ENCODE assay signal across 19 mouse cellular contexts in the genomic region with DNA sequence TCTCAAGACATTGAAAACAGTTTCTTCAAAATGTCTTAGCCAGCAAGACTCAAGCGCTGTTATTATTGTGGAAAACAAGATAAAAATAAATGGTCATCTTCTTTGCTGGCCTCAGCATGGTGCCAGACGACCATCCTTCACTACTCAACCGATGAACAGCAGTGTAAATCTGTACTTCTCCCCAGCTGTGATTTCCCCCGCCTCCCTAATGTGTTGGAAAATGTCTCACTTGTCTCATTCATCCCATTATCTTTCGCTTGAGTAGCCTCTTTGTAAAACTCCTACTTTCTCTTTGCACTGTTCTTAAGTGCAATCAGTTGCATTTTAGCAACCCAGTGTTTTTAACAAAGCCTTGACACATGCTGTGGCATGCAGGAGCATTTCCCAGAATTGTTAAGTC. TPM values are rescaled to one million over a fixed set of nuclear protein-coding genes. Genes with fewer than 3 reads are reported as not detected.
DNase-seq lines count a peak whose midpoint lies in the region; ATAC-seq lines count a peak whose summit lies in the region.
"Had no signal": no experiment of that assay in that cellular context is flagged by ENCODE, and none has a peak within 500 bp of the region (broad histone marks: within the 10 kb centered on the region; RNA-seq: fewer than 3 reads in every experiment).

No protein-coding gene starts in this region.

- no peak overlapping the region for H3K4me3 ChIP-seq in midbrain, embryonic 10.5 days
- H3K4me3 ChIP-seq in midbrain, embryonic 14.5 days (replicated peaks; ENCODE audit: low read depth, low read length), result no peak overlapping the region
- H3K4me3 ChIP-seq in embryonic facial prominence, embryonic 14.5 days (ENCODE audit: low read depth, low read length), result no peak overlapping the region
- no peak overlapping the region for H3K4me3 ChIP-seq in hindbrain, embryonic 14.5 days (replicated peaks; ENCODE audit: low read length)
- H3K4me3 ChIP-seq: heart, embryonic 10.5 days; lung, embryonic 15.5 days; megakaryocyte, embryonic 14.5 days had no signal

- no peak overlapping the region for H3K27ac ChIP-seq in midbrain, embryonic 10.5 days (replicated peaks)
- no peak overlapping the region for H3K27ac ChIP-seq in midbrain, embryonic 14.5 days (replicated peaks; ENCODE audit: low read depth, low read length)
- no peak overlapping the region for H3K27ac ChIP-seq in embryonic facial prominence, embryonic 14.5 days (replicated peaks; ENCODE audit: low read depth, low read length)
- no peak overlapping the region for H3K27ac ChIP-seq in hindbrain, embryonic 14.5 days
- H3K27ac ChIP-seq: heart, embryonic 10.5 days; lung, embryonic 15.5 days had no signal

- peaks cover 27% of the 10 kb centered on the region for H3K27me3 ChIP-seq in midbrain, embryonic 10.5 days (ENCODE audit: low read depth, poor library complexity, severe bottlenecking)
- no peaks in the 10 kb centered on the region for H3K27me3 ChIP-seq in midbrain, embryonic 14.5 days (ENCODE audit: control insufficient read depth, insufficient read depth, low read length)
- no peaks in the 10 kb centered on the region for H3K27me3 ChIP-seq in embryonic facial prominence, embryonic 14.5 days (replicated peaks; ENCODE audit: control insufficient read depth, insufficient read depth, low read length)
- no peaks in the 10 kb centered on the region for H3K27me3 ChIP-seq in hindbrain, embryonic 14.5 days (ENCODE audit: control insufficient read depth, insufficient read depth, low read length)
- H3K27me3 ChIP-seq: lung, embryonic 15.5 days; megakaryocyte, embryonic 14.5 days had no signal

- no peak overlapping the region for H3K4me2 ChIP-seq in midbrain, embryonic 14.5 days (ENCODE audit: low read length)
- H3K4me2 ChIP-seq in embryonic facial prominence, embryonic 14.5 days (ENCODE audit: low read depth, low read length), result no peak overlapping the region
- no peak overlapping the region for H3K4me2 ChIP-seq in hindbrain, embryonic 14.5 days (replicated peaks)
- H3K4me2 ChIP-seq: lung, embryonic 15.5 days had no signal

- DNase-seq in midbrain, embryonic 10.5 days (ENCODE audit: low spot score), result peak; percentile 16
- DNase-seq in midbrain, embryonic 14.5 days, result no peak
- DNase-seq in R1 (ENCODE audit: low read depth, low spot score), result peak; percentile 61
- DNase-seq in embryonic facial prominence, embryonic 14.5 days (ENCODE audit: low spot score), result peak; percentile 50
- DNase-seq in hindbrain, embryonic 14.5 days (ENCODE audit: low spot score), result no peak
- DNase-seq in thymus, postnatal 0 days (ENCODE audit: low spot score), result no peak
- DNase-seq in left cerebral cortex, postnatal 36 days (ENCODE audit: low spot score in 2 of 2), result no peak
- DNase-seq in ovary, postnatal 10 days (ENCODE audit: low spot score), result no peak
- DNase-seq: B cell, adult 2 months; cerebellum, adult 11 months; heart, postnatal 36 days; kidney, adult 18-20 months; thymus, adult 18-20 months had no signal

- intact Hi-C loops in left cerebral cortex, postnatal 36 days (cut with DNase I), result no loop called here

- ATAC-seq in midbrain, embryonic 14.5 days (ENCODE audit: low FRiP score, low TSS enrichment), result no peak
- no peak; the same call in 1 of the 2 replicates for ATAC-seq in embryonic facial prominence, embryonic 14.5 days (ENCODE audit: low read depth)
- peak; percentile 51; the same call in 1 of the 2 replicates for ATAC-seq in hindbrain, embryonic 14.5 days (ENCODE audit: low FRiP score)

- H3K9ac ChIP-seq in midbrain, embryonic 14.5 days (replicated peaks; ENCODE audit: low read length), result no peak overlapping the region
- no peak overlapping the region for H3K9ac ChIP-seq in embryonic facial prominence, embryonic 14.5 days (ENCODE audit: low read depth, low read length)
- no peak overlapping the region for H3K9ac ChIP-seq in hindbrain, embryonic 14.5 days
- H3K9ac ChIP-seq: lung, embryonic 15.5 days had no signal

- peaks cover 11% of the 10 kb centered on the region; the same call in 1 of the 2 replicates for H3K4me1 ChIP-seq in midbrain, embryonic 10.5 days
- H3K4me1 ChIP-seq in midbrain, embryonic 14.5 days (ENCODE audit: control insufficient read depth, insufficient read depth, low read length), result no peaks in the 10 kb centered on the region
- no peaks in the 10 kb centered on the region for H3K4me1 ChIP-seq in embryonic facial prominence, embryonic 14.5 days (ENCODE audit: control insufficient read depth, insufficient read depth, low read length)
- no peaks in the 10 kb centered on the region for H3K4me1 ChIP-seq in hindbrain, embryonic 14.5 days (replicated peaks; ENCODE audit: control insufficient read depth, insufficient read depth, low read length)
- H3K4me1 ChIP-seq: heart, embryonic 10.5 days; lung, embryonic 15.5 days; megakaryocyte, embryonic 14.5 days had no signal

- no peaks in the 10 kb centered on the region for H3K9me3 ChIP-seq in midbrain, embryonic 10.5 days (replicated peaks)
- no peaks in the 10 kb centered on the region for H3K9me3 ChIP-seq in midbrain, embryonic 14.5 days (ENCODE audit: control insufficient read depth, low read length)
- no peaks in the 10 kb centered on the region for H3K9me3 ChIP-seq in embryonic facial prominence, embryonic 14.5 days (ENCODE audit: control insufficient read depth, low read length)
- H3K9me3 ChIP-seq in hindbrain, embryonic 14.5 days (ENCODE audit: control insufficient read depth, low read length), result no peaks in the 10 kb centered on the region
- H3K9me3 ChIP-seq: heart, embryonic 10.5 days; lung, embryonic 15.5 days; megakaryocyte, embryonic 14.5 days had no signal

- no peaks in the 10 kb centered on the region for H3K36me3 ChIP-seq in midbrain, embryonic 10.5 days
- H3K36me3 ChIP-seq in midbrain, embryonic 14.5 days (ENCODE audit: control insufficient read depth, insufficient read depth, low read length), result no peaks in the 10 kb centered on the region
- no peaks in the 10 kb centered on the region for H3K36me3 ChIP-seq in embryonic facial prominence, embryonic 14.5 days (ENCODE audit: control insufficient read depth, insufficient read depth, low read length)
- no peaks in the 10 kb centered on the region for H3K36me3 ChIP-seq in hindbrain, embryonic 14.5 days (replicated peaks; ENCODE audit: control insufficient read depth, insufficient read depth)
- H3K36me3 ChIP-seq: heart, embryonic 10.5 days; lung, embryonic 15.5 days had no signal

- WGBS in midbrain, embryonic 10.5 days, result 20% methylated on average over 5 of the region's 5 CpGs
- 10% methylated on average over 5 of the region's 5 CpGs for WGBS in midbrain, embryonic 14.5 days
- 48% methylated on average over 5 of the region's 5 CpGs for whole genome bisulfite sequencing in embryonic facial prominence, embryonic 14.5 days
- 12% methylated on average over 5 of the region's 5 CpGs for WGBS in hindbrain, embryonic 14.5 days

RNA-seq across cellular contexts. Expression of a gene that starts 9.4 kb away (rescaled TPM):
- 0.65 TPM in 2 replicates for polyA plus RNA-seq in midbrain, embryonic 10.5 days (2016; fragmentation: Nextera tagmentation; extraction: Ambion mirVana)
- polyA plus RNA-seq in midbrain, embryonic 14.5 days (2014; fragmentation: Nextera tagmentation; extraction: Ambion mirVana), result 0.50 and 0.76 TPM in 2 replicates
- 1.1 and 1.4 TPM in 2 replicates for polyA plus RNA-seq in embryonic facial prominence, embryonic 14.5 days (2014; fragmentation: Nextera tagmentation; extraction: Ambion mirVana)
- polyA plus RNA-seq in hindbrain, embryonic 14.5 days (2014; fragmentation: Nextera tagmentation; extraction: Ambion mirVana), result 0.74 and 0.79 TPM in 2 replicates
- 0.05 and 0.09 TPM in 2 replicates for polyA plus RNA-seq in thymus, postnatal 0 days (2015; fragmentation: Nextera tagmentation; extraction: Ambion mirVana)
- total RNA-seq in left cerebral cortex, postnatal 36 days (2021), result 1 to 10 TPM; 1.3 to 1.7 TPM
- total RNA-seq: MEL; neutrophil, adult 5-6 weeks had no signal
- polyA plus RNA-seq: liver, adult 2 months had no signal

Comparison
In these comparisons a context has a peak if more than half of its experiments do, and no peak if none do; other contexts are left out.
1. DNase-seq: peak in midbrain, embryonic 10.5 days (single experiment), R1 (single experiment) and embryonic facial prominence, embryonic 14.5 days (single experiment); none in midbrain, embryonic 14.5 days (single experiment), hindbrain, embryonic 14.5 days (single experiment), thymus, postnatal 0 days (single experiment), left cerebral cortex, postnatal 36 days (0 of 2) and ovary, postnatal 10 days (single experiment).